Mouse (Mus musculus): ENCODE results near the gene Elovl5.

The Elovl5 gene

GRCm38 (mm10) chr9:77929296-77929695, 12.1 kb downstream of the Elovl5 start:
- DNase-seq: no peak

GRCm38 (mm10) chr9:77930036-77930859, 13.1 kb downstream of the Elovl5 start:
- DNase-seq: no peak

- peak; percentile 66 for DNase-seq
These were observed 13.7 kb downstream of the Elovl5 start for GRCm38 (mm10) chr9:77930860-77931184.

GRCm38 (mm10) chr9:77931740-77932139, 14.6 kb downstream of the Elovl5 start:
- no peak for DNase-seq

DNA sequence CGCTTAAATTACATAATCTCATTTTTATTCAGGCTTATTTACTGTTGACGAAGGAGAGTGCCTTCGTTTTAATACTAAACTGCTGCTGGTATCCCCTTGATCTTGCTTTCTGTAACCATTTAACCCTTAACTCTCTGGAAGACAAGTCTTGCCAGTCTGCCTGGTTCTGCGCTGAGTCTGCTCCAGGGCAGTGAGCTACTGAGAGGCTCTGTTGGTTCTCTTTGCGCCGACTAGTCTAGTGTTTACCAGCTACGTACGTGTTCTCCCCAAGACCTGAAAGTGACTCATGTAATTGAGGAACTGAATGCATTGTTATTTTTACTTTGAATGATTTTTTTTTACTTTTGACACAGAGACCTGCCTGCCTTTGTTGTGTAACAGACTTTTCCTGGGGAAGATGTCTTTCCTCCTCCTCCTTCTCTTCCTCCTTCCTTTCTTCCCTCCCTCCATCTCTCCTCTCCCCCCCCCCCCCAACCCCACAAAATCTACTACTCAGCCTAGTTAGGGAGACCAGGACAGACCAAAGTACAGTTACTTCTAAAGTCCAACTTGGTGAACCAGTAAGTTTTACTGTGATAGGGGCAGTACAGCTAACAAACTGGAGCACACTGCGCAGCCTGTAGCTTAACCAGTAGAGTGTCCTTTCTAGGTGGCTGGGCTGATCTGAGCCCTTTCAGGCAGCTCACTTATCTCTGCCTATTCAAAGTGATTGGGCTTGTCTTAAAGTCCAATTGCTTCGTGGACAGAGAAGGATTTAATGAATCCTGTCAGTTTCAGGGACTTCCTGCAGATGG, 18.9 kb downstream of the Elovl5 start:
- DNase-seq: peak; percentile 66

GRCm38 (mm10) chr9:77937875-77938274, 20.7 kb downstream of the Elovl5 start:
- no peak for DNase-seq

GRCm38 (mm10) chr9:77938761-77939553, 21.8 kb downstream of the Elovl5 start:
- peak; percentile 88 for DNase-seq

DNA sequence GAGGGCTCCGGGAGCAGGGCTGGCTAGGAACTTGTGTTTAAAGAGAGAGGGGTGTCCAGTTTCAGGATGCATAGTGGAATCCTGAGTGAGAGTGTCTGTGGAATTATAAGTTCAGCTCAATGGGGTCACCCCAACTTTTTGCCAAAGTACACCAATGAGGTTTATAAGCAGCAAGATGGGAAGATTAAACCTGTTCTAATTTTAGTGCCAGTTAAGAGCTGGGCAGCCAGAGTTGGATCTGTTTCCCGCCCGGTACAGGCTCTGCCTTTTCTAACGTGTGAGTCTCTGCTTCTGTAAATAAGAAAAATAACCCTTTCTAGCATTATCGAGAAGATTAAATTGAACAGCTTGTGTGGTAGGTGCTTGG, 22.4 kb downstream of the Elovl5 start:
- DNase-seq: no peak

GRCm38 (mm10) chr9:77941058-77941457, 23.9 kb downstream of the Elovl5 start:
- DNase-seq: peak; percentile 56

- peak; percentile 37 for DNase-seq
These were observed 24.7 kb downstream of the Elovl5 start for GRCm38 (mm10) chr9:77941836-77942235.

DNA sequence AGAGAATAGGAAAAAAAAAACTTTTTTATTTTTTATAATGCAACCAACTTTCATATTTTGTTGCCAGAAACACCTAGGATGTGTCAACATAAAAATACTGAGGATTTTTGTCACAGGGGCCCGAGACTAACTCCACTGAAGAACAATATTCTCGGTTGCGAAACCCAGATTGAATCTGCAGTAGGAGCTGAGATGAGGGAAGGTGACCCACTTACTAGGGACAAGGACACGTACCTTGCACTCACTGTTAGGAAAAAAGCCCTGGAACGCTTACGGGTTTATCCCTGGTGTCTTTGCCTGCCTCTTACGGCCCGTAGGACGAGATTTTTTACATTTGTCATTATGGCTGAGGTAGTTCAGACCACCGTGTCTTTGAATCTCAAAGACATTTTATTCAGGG, 25.2 kb downstream of the Elovl5 start:
- DNase-seq: no peak

- peak; percentile 52 for DNase-seq
These were observed 26.2 kb downstream of the Elovl5 start for GRCm38 (mm10) chr9:77943316-77943715.

- DNase-seq: no peak
These were observed 27.0 kb downstream of the Elovl5 start for GRCm38 (mm10) chr9:77944195-77944594.

DNA sequence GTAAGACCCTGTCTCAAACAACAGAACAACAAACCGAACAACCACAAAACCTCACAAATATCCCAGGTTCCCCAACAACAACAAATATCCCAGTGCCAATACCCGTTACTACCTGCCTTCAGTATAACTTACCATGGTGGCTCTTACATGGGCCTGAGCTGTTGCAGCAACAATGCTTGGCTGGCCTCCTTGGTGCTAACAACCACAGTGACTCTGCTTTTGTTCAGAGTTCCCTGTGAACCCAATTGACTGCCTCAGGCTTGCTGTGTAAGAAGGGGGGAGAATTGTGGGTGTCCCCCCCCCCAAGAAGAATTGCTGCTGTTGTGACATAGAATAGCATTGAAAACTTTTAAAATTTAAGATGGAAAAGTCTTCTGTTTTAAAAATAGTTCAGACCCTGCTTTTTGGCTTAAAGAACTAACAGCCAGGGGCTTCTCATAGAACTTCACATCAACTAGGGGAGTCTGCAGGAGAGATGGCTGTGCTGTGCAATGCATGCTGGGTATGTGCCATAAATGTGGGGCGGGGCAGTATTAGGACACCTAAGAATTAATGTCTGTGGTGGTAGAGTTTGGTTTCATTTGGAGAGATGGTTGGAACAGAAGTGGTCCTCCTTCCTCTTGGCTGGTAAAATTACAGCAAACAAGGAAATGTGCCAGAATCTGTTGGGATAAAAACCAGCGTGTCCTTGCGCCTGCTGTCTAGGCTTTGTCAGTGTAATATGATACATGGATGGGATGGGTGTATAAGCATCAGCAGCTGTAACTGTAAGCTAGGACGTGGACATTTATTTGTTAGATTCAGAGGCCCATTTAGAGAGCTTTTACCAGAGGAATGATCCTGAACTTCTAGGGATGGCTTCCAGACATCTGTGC, 28.9 kb downstream of the Elovl5 start:
- DNase-seq: no peak

GRCm38 (mm10) chr9:77948214-77948613, 31.1 kb downstream of the Elovl5 start:
- DNase-seq: no peak

- no peak for DNase-seq
These were observed 32.6 kb downstream of the Elovl5 start for GRCm38 (mm10) chr9:77949753-77950268.

GRCm38 (mm10) chr9:77950841-77951475, 33.8 kb downstream of the Elovl5 start:
- no peak for DNase-seq

- no peak for DNase-seq
These were observed 34.8 kb downstream of the Elovl5 start for GRCm38 (mm10) chr9:77951971-77952370.

GRCm38 (mm10) chr9:77953053-77953452, 35.9 kb downstream of the Elovl5 start:
- no peak for DNase-seq

GRCm38 (mm10) chr9:77954496-77954895, 37.3 kb downstream of the Elovl5 start:
- no peak for DNase-seq

DNA sequence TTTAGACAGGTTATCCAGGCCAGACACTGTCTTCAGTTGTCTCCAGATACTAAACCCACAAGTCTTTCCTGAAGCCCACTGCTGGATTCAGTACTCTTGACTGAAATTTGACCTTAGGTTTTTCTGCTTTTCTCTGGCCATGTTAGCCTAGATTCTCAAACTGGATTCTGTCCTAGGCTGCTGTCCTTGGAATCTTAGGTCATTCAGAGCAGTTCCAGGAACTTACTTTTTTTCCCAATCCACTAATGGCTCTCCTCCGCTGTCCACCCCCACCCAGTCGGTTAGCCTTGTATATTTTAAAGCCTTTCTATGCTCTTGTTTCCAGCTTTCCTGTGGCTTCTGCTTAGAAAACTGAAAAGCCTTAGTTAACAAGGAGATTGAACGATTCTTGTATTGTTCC, 37.8 kb downstream of the Elovl5 start:
- DNase-seq: no peak

DNA sequence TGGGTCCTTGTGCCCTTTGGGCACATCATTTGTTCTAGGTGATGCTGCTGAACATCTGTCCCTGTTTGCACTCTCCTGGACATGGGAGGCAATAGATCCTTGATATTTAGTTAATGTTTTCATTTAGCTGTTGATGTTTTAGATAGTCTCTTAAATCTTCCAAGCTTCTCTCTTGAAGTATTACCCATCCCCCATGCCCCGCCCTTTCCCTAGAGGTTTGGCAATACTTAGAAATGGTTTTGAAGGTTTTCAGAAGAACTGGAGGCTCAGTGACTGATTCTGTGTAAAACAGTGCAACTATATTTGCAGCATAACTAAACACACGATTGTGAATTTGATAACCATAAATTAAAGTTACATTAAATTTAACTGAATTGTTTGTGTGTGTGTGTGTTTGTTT, 38.3 kb downstream of the Elovl5 start:
- peak; percentile 67 for DNase-seq

Measured in lung, postnatal 36 days (tissue).